Mouse (Mus musculus): ENCODE results near the gene Arhgef17.

DNA sequence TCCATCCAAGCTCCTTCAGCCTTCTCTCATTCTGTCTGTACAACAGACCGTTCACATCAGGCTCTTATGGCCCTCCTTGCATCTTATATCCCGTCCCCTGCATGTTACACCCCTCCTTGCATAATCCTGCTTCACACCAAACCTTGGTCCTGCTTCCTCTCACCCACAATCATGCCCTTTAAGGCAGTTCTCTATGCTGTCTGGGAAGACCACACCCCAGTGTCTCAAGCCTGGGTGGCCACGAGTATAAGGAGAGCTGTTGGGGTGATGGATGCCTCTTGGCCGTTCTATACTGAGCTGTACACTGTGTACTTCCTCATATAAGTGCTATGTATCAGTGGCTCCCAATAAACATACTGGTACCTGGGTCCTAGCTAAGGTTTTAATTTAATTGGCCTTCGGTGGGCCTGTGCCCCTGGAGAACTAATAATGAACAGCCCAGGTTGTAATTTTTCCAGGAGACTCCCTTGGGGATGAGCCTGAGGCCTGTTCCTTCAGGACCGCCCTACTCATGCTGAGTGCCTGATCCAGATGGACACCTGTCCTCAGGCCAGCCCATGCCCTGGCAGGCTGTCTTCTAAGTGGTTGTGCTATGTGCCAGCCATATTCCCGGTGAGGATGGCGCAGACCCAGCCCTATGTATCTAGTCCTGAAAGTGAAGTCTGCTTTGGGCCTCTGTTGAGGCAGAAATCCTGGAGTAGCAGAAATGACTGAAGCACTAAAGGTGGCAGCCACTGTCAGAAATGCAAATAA, 61.9 kb downstream of the Arhgef17 start:
- TF ChIP-seq POLR2A (IDR thresholded peaks at IDR 0.05; ENCODE audit: low read depth, low read length), result no peak
- no peak for TF ChIP-seq CTCF (IDR thresholded peaks at IDR 0.05; ENCODE audit: extremely low read depth, insufficient read length, insufficient replicate concordance, low read depth, low read length)

All from small intestine, adult 2 months (tissue).